Mouse (Mus musculus) lung, embryonic 15.5 days (tissue): ENCODE data around the gene Ercc1. TPM values are rescaled to one million over a fixed set of nuclear protein-coding genes. Genes with fewer than 3 reads are reported as not detected.

Experiments
- ATAC-seq: fragments of 200-750 bp; cut with Nextera tagmentation; 2 replicates; pipeline ENCODE4 v1.8.0; 2017; ENCODE audit warnings: moderate number of reproducible peaks, borderline replicate concordance; ENCODE audit not compliant: low FRiP score, low TSS enrichment; ENCODE audit errors: extremely low read depth
- H3K27ac ChIP-seq: fragments of 300-500 bp; sonication (generic); 2 replicates; pipeline ENCODE4 v1.5.1; 2015; ENCODE audit warnings: moderate library complexity, mild to moderate bottlenecking, inconsistent platforms
- H3K27me3 ChIP-seq: fragments of 300-500 bp; sonication (generic); 2 replicates; pipeline ENCODE4 v1.6.1; 2015; ENCODE audit warnings: inconsistent platforms
- H3K36me3 ChIP-seq: fragments of 300-500 bp; sonication (generic); 2 replicates; pipeline ENCODE4 v1.6.1; 2015; ENCODE audit warnings: inconsistent platforms
- H3K4me1 ChIP-seq: fragments of 300-500 bp; sonication (generic); 2 replicates; pipeline ENCODE4 v1.6.1; 2015; ENCODE audit warnings: inconsistent platforms
- H3K4me2 ChIP-seq: fragments of 300-500 bp; sonication (generic); 2 replicates; pipeline ENCODE4 v1.6.1; 2015; ENCODE audit warnings: inconsistent platforms, mild to moderate bottlenecking, moderate library complexity
- H3K4me3 ChIP-seq: fragments of 300-500 bp; sonication (generic); 2 replicates; pipeline ENCODE4 v1.5.1; 2015; ENCODE audit warnings: mild to moderate bottlenecking, inconsistent platforms
- H3K9ac ChIP-seq: fragments of 300-500 bp; sonication (generic); 2 replicates; pipeline ENCODE4 v1.6.1; 2015; ENCODE audit warnings: inconsistent platforms
- H3K9me3 ChIP-seq: fragments of 300-500 bp; sonication (generic); 2 replicates; pipeline ENCODE4 v1.6.1; 2016; ENCODE audit warnings: inconsistent platforms
- WGBS: fragments of 180-500 bp; shearing (Covaris S2); methylation state at CpG from one replicate; pipeline ENCODE4 v1.1.7; 2015; 5-methylcytosine and 5-hydroxymethylcytosine counted together
- polyA plus RNA-seq: library from polyadenylated mRNA; unstranded; fragments of >200 nt; fragmentation: Nextera tagmentation; extraction: Ambion mirVana; gene quantifications from 2 replicates; pipeline ENCODE4 v1.2.1, GENCODE M21; 2015

Gene Ercc1
- polyA plus RNA-seq, 1 experiment from 2014 or later = 86.4 TPM

- ATAC-seq = peak; percentile 56; the same call in 1 of the 2 replicates
- H3K27me3 ChIP-seq = no peaks in the 10 kb centered on the region
- H3K27ac ChIP-seq = no peak overlapping the region
- peak overlapping the region; percentile 81 for H3K9ac ChIP-seq
- peaks cover 27% of the 10 kb centered on the region for H3K36me3 ChIP-seq
- peak overlapping the region; percentile 78 for H3K4me2 ChIP-seq
- no peaks in the 10 kb centered on the region for H3K9me3 ChIP-seq
- whole genome bisulfite sequencing = under 1% methylated on average over 33 of the region's 37 CpGs
- peaks cover 13% of the 10 kb centered on the region for H3K4me1 ChIP-seq
- H3K4me3 ChIP-seq = peak overlapping the region; percentile 90
Observed at GRCm38 (mm10) chr7:19382166-19382541, 37.6 kb downstream of the Ercc1 start.

GRCm38 (mm10) chr7:19383708-19384107, 39.1 kb downstream of the Ercc1 start:
- H3K36me3 ChIP-seq = peaks cover 39% of the 10 kb centered on the region

GRCm38 (mm10) chr7:19388699-19389413, 44.3 kb downstream of the Ercc1 start:
- Histone ChIP-seq H3K9ac (no peak overlapping the region), H3K27ac (no peak overlapping the region), H3K27me3 (no peaks in the 10 kb centered on the region), H3K36me3 (peaks cover 89% of the 10 kb centered on the region), H3K9me3 (no peaks in the 10 kb centered on the region), H3K4me2 (no peak overlapping the region), H3K4me1 (no peaks in the 10 kb centered on the region), H3K4me3 (no peak overlapping the region)
- no peak for ATAC-seq
- WGBS = 73% methylated on average over 10 of the region's 10 CpGs

More at GRCm38 (mm10) chr7:19383708-19384107, 39.1 kb downstream of the Ercc1 start:
- Histone ChIP-seq H3K9ac (no peak overlapping the region), H3K4me2 (peak overlapping the region; percentile 78; the same call in 1 of the 2 replicates), H3K27ac (no peak overlapping the region), H3K4me3 (no peak overlapping the region), H3K4me1 (peaks cover 13% of the 10 kb centered on the region), H3K9me3 (no peaks in the 10 kb centered on the region), H3K27me3 (no peaks in the 10 kb centered on the region)
- 82% methylated on average over 9 of the region's 9 CpGs for WGBS
- no peak for ATAC-seq

- Histone ChIP-seq H3K27me3 (no peaks in the 10 kb centered on the region), H3K27ac (peak overlapping the region; percentile 27), H3K4me2 (no peak overlapping the region), H3K9me3 (no peaks in the 10 kb centered on the region), H3K9ac (no peak overlapping the region), H3K4me3 (no peak overlapping the region), H3K36me3 (peaks cover 62% of the 10 kb centered on the region), H3K4me1 (no peaks in the 10 kb centered on the region)
- 78% methylated on average over 8 of the region's 8 CpGs for WGBS
- 0 out of 2 replicates have a peak, but pooled peaks have one; percentile 6 for ATAC-seq
Observed at GRCm38 (mm10) chr7:19394484-19394883, 49.9 kb downstream of the Ercc1 start.

GRCm38 (mm10) chr7:19399496-19400280, 55.1 kb downstream of the Ercc1 start:
- peaks cover 6% of the 10 kb centered on the region; the same call in 1 of the 2 replicates for H3K4me1 ChIP-seq
- peak overlapping the region; percentile 68 for H3K4me2 ChIP-seq
- peak overlapping the region; percentile 69 for H3K27ac ChIP-seq
- H3K27me3 ChIP-seq = peaks cover 41% of the 10 kb centered on the region
- H3K9ac ChIP-seq = peak overlapping the region; percentile 31
- peak; percentile 57; the same call in 1 of the 2 replicates for ATAC-seq
- H3K36me3 ChIP-seq = peaks cover 11% of the 10 kb centered on the region; the same call in 1 of the 2 replicates
- 2% methylated on average over 27 of the region's 27 CpGs for WGBS
- no peaks in the 10 kb centered on the region for H3K9me3 ChIP-seq
- peak overlapping the region; percentile 34 for H3K4me3 ChIP-seq

- Histone ChIP-seq H3K4me1 (peaks cover 8% of the 10 kb centered on the region; the same call in 1 of the 2 replicates), H3K27me3 (peaks cover 48% of the 10 kb centered on the region), H3K9me3 (no peaks in the 10 kb centered on the region), H3K36me3 (no peaks in the 10 kb centered on the region), H3K4me3 (no peak overlapping the region), H3K9ac (no peak overlapping the region), H3K4me2 (no peak overlapping the region), H3K27ac (no peak overlapping the region)
- no peak for ATAC-seq
- WGBS = 77% methylated on average over 4 of the region's 4 CpGs
Observed at GRCm38 (mm10) chr7:19400946-19401345, 56.4 kb downstream of the Ercc1 start.

GRCm38 (mm10) chr7:19402535-19403112, 58.0 kb downstream of the Ercc1 start:
- no peak overlapping the region for H3K4me3 ChIP-seq
- H3K27me3 ChIP-seq = peaks cover 48% of the 10 kb centered on the region
- no peaks in the 10 kb centered on the region for H3K9me3 ChIP-seq
- 78% methylated on average over 9 of the region's 9 CpGs for WGBS
- H3K9ac ChIP-seq = no peak overlapping the region
- H3K27ac ChIP-seq = no peak overlapping the region
- no peaks in the 10 kb centered on the region for H3K36me3 ChIP-seq
- no peak overlapping the region for H3K4me2 ChIP-seq
- peaks cover 8% of the 10 kb centered on the region; the same call in 1 of the 2 replicates for H3K4me1 ChIP-seq
- ATAC-seq = no peak

GRCm38 (mm10) chr7:19403731-19404296, 59.2 kb downstream of the Ercc1 start, which contains the start of gene Klc3:
TSS of gene Klc3 (minus strand) at chr7:19404104.
- no peak within 1 kb of the TSS for H3K27ac ChIP-seq
- peak within 1 kb of the TSS; percentile 67 for H3K4me3 ChIP-seq
- ATAC-seq = peak; percentile 72
- no peaks in the 10 kb centered on the region for H3K9me3 ChIP-seq
- peak within 1 kb of the TSS; percentile 49 for H3K9ac ChIP-seq
- peak within 1 kb of the TSS; percentile 98 for H3K4me2 ChIP-seq
- peaks cover 8% of the 10 kb centered on the region; the same call in 1 of the 2 replicates for H3K4me1 ChIP-seq
- under 1% methylated on average over 61 of the region's 62 CpGs for WGBS
- H3K36me3 ChIP-seq = no peaks in the 10 kb centered on the region
- H3K27me3 ChIP-seq = peaks cover 48% of the 10 kb centered on the region

GRCm38 (mm10) chr7:19404476-19404875, 59.9 kb downstream of the Ercc1 start, which contains the start of gene Ckm:
TSS of gene Ckm (plus strand) at chr7:19404776.
- Histone ChIP-seq H3K36me3 (no peaks in the 10 kb centered on the region), H3K4me3 (peak within 1 kb of the TSS; percentile 67), H3K9ac (peak within 1 kb of the TSS; percentile 49), H3K9me3 (no peaks in the 10 kb centered on the region), H3K4me1 (peaks cover 8% of the 10 kb centered on the region; the same call in 1 of the 2 replicates), H3K27me3 (peaks cover 48% of the 10 kb centered on the region), H3K4me2 (peak within 1 kb of the TSS; percentile 98), H3K27ac (no peak within 1 kb of the TSS)
- ATAC-seq = no peak
- 41% methylated on average over 7 of the region's 7 CpGs for WGBS

- 3% methylated on average over 19 of the region's 19 CpGs for WGBS
- no peak overlapping the region for H3K4me3 ChIP-seq
- peak; percentile 37; the same call in 1 of the 2 replicates for ATAC-seq
- no peaks in the 10 kb centered on the region for H3K9me3 ChIP-seq
- no peaks in the 10 kb centered on the region for H3K36me3 ChIP-seq
- H3K27me3 ChIP-seq = peaks cover 39% of the 10 kb centered on the region
- H3K4me1 ChIP-seq = peaks cover 8% of the 10 kb centered on the region; the same call in 1 of the 2 replicates
- no peak overlapping the region for H3K9ac ChIP-seq
- peak overlapping the region; percentile 36 for H3K4me2 ChIP-seq
- no peak overlapping the region for H3K27ac ChIP-seq
Observed at GRCm38 (mm10) chr7:19405417-19405816, 60.8 kb downstream of the Ercc1 start.
